Mouse (Mus musculus) G1E (cell line): ENCODE data around the gene Map3k13.

Experiments
- CTCF ChIP-seq: IDR thresholded peaks from 2 replicates; pipeline ENCODE4 v1.5.1; 2012; ENCODE audit warnings: low read depth, low read length, inconsistent platforms, mixed read lengths
- GATA1 ChIP-seq: IDR thresholded peaks from 2 replicates; pipeline ENCODE4 v1.6.1; 2012; ENCODE audit warnings: borderline replicate concordance, low read length, inconsistent platforms, mixed read lengths
- GATA2 ChIP-seq: IDR thresholded peaks from 2 replicates; pipeline ENCODE4 v1.6.1; 2012; ENCODE audit warnings: low read depth, low read length, inconsistent platforms, borderline replicate concordance
- POLR2AphosphoS5 ChIP-seq: IDR thresholded peaks from 2 replicates; pipeline ENCODE4 v1.6.1; 2012; ENCODE audit warnings: low read depth, low read length, inconsistent platforms; ENCODE audit not compliant: insufficient replicate concordance
- TAL1 ChIP-seq: conservative IDR thresholded peaks from 2 replicates; pipeline ENCODE4 v1.6.1; 2012; ENCODE audit warnings: low read depth, low read length, inconsistent platforms, mixed read lengths

DNA sequence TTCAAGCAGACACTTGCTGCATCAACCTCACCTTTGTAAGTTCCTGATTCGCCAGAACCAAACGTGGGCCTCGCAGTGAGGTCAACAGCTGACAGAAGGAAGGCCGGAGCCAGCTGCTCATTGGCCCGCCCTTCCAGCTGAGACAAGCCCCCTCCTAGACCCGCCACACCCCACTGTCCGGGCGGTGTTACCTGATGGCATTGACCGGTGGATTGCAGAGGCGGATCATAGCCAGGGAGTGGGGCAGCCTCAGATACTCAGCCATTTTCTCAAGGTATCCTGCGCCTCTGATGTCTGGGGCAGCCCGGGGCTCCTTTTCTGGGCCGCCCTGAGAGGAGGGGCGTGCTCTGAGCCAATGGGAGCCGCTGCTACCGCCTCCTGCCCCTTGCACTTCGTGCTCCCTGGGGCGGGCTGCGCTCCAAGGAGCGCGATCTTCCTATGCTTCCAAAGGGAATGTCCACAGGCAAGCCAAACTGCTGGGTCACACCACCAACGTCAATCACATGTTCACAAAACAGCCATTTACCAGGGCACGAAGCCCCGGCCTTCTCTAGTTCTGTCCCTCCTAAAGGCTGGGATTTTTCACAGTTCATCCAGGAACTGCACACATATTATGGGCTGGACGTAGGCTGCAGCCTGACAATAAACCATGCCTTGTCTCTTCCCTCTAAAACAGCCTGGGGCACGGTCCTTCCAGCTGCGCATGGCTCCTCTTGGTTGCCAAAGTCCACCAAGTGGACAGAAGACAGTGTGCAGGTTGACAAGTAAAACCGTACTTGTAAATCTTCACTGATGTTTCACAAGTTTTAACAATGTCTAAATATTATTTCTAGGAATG lies 6.4 kb upstream of the Map3k13 start, which contains the start of gene Ehhadh:
- TF ChIP-seq CTCF (no peak), GATA1 (no peak), POLR2AphosphoS5 (no peak), TAL1 (no peak), GATA2 (no peak)
